Mouse (Mus musculus) testis, adult 2 months (tissue): Measurements from ENCODE around the gene Taar4. TPM values are rescaled to one million over a fixed set of nuclear protein-coding genes. Genes with fewer than 3 reads are reported as not detected.
A peak's percentile ranks its signal among the peaks of the same experiment; 100 is the strongest.

Experiments used
- H3K27ac ChIP-seq: fragments of 200-500 bp; 2 replicates; pipeline ENCODE4 v1.5.1; 2012; ENCODE audit warnings: low read depth, low read length; ENCODE audit not compliant: control insufficient read depth, insufficient read depth
- H3K27me3 ChIP-seq: fragments of 200-500 bp; 2 replicates; pipeline ENCODE4 v1.6.1; 2012; ENCODE audit warnings: mild to moderate bottlenecking, low read length, moderate library complexity; ENCODE audit not compliant: control insufficient read depth, insufficient read depth
- H3K36me3 ChIP-seq: fragments of 200-500 bp; 2 replicates; pipeline ENCODE4 v1.6.1; 2012; ENCODE audit warnings: mild to moderate bottlenecking, low read length; ENCODE audit not compliant: control insufficient read depth, insufficient read depth
- H3K4me1 ChIP-seq: fragments of 200-500 bp; 2 replicates; pipeline ENCODE4 v1.6.1; 2012; ENCODE audit warnings: low read length; ENCODE audit not compliant: control insufficient read depth, insufficient read depth
- H3K4me3 ChIP-seq: fragments of 200-500 bp; 2 replicates; pipeline ENCODE4 v1.5.1; 2012; ENCODE audit warnings: low read depth, mild to moderate bottlenecking, low read length, moderate library complexity, mixed read lengths; ENCODE audit not compliant: control insufficient read depth
- CTCF ChIP-seq: fragments of 200-500 bp; IDR thresholded peaks from 2 replicates; pipeline ENCODE4 v1.5.1; 2012; ENCODE audit warnings: low read depth, mild to moderate bottlenecking, inconsistent platforms, low read length, moderate library complexity; ENCODE audit not compliant: control insufficient read depth, insufficient read depth, insufficient replicate concordance
- POLR2A ChIP-seq: fragments of 200-500 bp; IDR thresholded peaks from 2 replicates; pipeline ENCODE4 v1.6.1; 2012; ENCODE audit warnings: low read depth, mild to moderate bottlenecking, inconsistent platforms, low read length, moderate library complexity; ENCODE audit not compliant: control insufficient read depth
- polyA plus RNA-seq: library from polyadenylated mRNA; depleted of rRNA; stranded (reverse); fragments of >200 nt; gene quantifications from 2 replicates; pipeline ENCODE4 v1.2.3, GENCODE M21; 2012

Gene Taar4
- polyA plus RNA-seq, 1 experiment: not detected

GRCm38 (mm10) chr10:23971256-23971655, 11.0 kb downstream of the Taar4 start:
- H3K4me3 ChIP-seq: no peak overlapping the region
- H3K36me3 ChIP-seq: no peaks in the 10 kb centered on the region
- no peak overlapping the region for H3K27ac ChIP-seq
- H3K4me1 ChIP-seq: no peaks in the 10 kb centered on the region
- TF ChIP-seq POLR2A: no peak
- no peak for TF ChIP-seq CTCF
- no peaks in the 10 kb centered on the region for H3K27me3 ChIP-seq

DNA sequence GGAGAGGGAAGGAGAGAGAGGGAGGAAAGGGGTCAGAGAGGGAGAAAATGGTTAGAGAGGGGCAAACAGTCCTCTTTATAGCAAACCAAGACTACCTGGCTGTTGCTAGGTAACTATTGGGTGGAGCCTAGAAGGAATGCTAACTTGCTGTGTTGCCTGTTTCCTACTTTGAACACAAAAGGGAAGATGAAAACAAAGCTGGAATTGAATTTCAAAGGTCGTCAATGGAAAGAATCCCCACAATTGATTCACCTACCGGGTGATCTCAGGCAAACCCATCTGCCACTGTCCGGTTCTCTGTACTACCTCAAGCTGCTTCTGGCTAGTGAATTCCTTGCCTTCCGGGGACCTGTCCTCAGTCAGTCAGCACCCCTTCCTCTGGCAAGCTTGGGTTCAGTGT, 17.7 kb downstream of the Taar4 start:
- no peaks in the 10 kb centered on the region for H3K27me3 ChIP-seq
- TF ChIP-seq POLR2A: no peak
- TF ChIP-seq CTCF: no peak
- no peak overlapping the region for H3K4me3 ChIP-seq
- no peaks in the 10 kb centered on the region for H3K4me1 ChIP-seq
- no peak overlapping the region for H3K27ac ChIP-seq
- H3K36me3 ChIP-seq: no peaks in the 10 kb centered on the region

GRCm38 (mm10) chr10:23978901-23979705, 18.8 kb downstream of the Taar4 start:
- Histone ChIP-seq H3K27ac (no peak overlapping the region), H3K27me3 (no peaks in the 10 kb centered on the region), H3K4me1 (no peaks in the 10 kb centered on the region), H3K4me3 (no peak overlapping the region), H3K36me3 (no peaks in the 10 kb centered on the region)
- TF ChIP-seq CTCF (peak; percentile 68; the same call in 1 of the 2 replicates), POLR2A (no peak)

- Histone ChIP-seq H3K27me3 (no peaks in the 10 kb centered on the region), H3K4me1 (no peaks in the 10 kb centered on the region), H3K27ac (no peak within 1 kb of the TSS), H3K36me3 (no peaks in the 10 kb centered on the region), H3K4me3 (no peak within 1 kb of the TSS)
- TF ChIP-seq CTCF (no peak), POLR2A (no peak)
Observed at GRCm38 (mm10) chr10:23985546-23985945, 25.3 kb downstream of the Taar4 start, which contains the start of gene Taar6. TSS of gene Taar6 (minus strand) at chr10:23985646.

DNA sequence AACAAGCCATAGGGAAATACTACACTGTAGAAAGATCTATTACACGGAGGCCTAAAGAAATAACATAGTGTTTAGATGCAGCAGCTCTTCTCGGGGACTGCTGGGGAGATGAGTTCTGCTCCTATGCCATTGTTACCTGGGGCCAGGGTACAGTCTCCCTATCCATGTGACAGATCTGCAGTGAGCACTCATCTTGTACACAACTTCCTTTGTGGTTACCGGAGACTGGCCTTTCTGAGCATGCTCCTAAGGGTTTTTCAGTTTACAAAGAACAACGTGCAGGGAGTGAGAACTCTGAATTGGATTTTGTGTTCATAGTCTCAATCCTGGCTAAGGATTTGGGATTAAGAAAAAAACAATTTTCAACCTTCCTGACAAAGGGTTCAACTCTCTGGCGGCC, 26.1 kb downstream of the Taar4 start:
- Histone ChIP-seq H3K4me3 (no peak overlapping the region), H3K27ac (no peak overlapping the region), H3K36me3 (no peaks in the 10 kb centered on the region), H3K4me1 (no peaks in the 10 kb centered on the region), H3K27me3 (no peaks in the 10 kb centered on the region)
- TF ChIP-seq POLR2A (no peak), CTCF (no peak)

DNA sequence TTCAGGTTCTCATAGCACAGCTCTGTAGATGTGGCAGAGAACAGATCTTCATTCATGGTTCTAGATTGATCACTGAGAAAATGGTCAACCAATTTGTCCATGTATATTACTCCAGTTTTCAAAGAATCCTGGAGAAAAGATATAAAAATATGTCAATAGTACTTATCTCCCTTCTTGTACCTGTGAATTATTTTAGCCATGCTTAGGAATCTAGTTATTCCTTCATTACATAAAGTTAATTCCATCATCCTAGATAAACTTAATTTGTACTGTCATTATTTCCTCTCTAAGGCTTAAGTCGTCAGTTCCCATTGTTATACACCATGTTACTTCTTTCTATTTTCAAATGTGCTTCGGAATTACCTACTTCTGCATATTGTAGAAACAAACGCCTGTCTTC, 33.1 kb downstream of the Taar4 start, which contains the start of gene Taar7a:
Gene Taar7a, minus strand, starts transcription at position 101 of the 400 bp plus-strand sequence.
- H3K4me1 ChIP-seq: no peaks in the 10 kb centered on the region
- TF ChIP-seq POLR2A: no peak
- no peak for TF ChIP-seq CTCF
- H3K36me3 ChIP-seq: no peaks in the 10 kb centered on the region
- H3K27ac ChIP-seq: no peak within 1 kb of the TSS
- no peaks in the 10 kb centered on the region for H3K27me3 ChIP-seq
- H3K4me3 ChIP-seq: no peak within 1 kb of the TSS

DNA sequence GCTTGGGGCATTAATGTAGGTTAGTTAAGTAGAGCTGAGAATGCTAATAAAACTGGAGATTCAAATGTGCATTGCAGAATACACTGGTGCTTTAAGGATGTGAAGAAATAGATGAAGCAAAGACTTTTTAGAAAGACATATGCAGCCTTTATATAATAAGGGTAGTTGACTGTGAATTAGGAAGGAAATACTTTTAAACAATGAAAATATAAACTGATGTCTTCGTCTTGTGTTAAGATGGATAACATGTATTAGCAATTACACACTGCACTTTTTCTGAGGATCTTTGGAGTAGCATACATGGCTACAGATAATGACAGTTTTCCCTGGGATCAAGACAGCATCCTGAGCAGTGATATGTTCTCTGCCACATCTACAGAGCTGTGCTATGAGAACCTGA, 39.3 kb downstream of the Taar4 start, which contains the start of gene Taar7b:
Gene Taar7b, plus strand, starts transcription at position 301 of the 400 bp plus-strand sequence.
- TF ChIP-seq CTCF: no peak
- TF ChIP-seq POLR2A: no peak
- H3K36me3 ChIP-seq: no peaks in the 10 kb centered on the region
- no peaks in the 10 kb centered on the region for H3K27me3 ChIP-seq
- no peak within 1 kb of the TSS for H3K4me3 ChIP-seq
- no peaks in the 10 kb centered on the region for H3K4me1 ChIP-seq
- no peak within 1 kb of the TSS for H3K27ac ChIP-seq

- no peaks in the 10 kb centered on the region for H3K36me3 ChIP-seq
- no peaks in the 10 kb centered on the region for H3K27me3 ChIP-seq
- TF ChIP-seq POLR2A (no peak), CTCF (no peak)
- H3K4me3 ChIP-seq: no peak overlapping the region
- H3K4me1 ChIP-seq: no peaks in the 10 kb centered on the region
- H3K27ac ChIP-seq: no peak overlapping the region
Observed at GRCm38 (mm10) chr10:24006442-24006841, 46.1 kb downstream of the Taar4 start.
